Mouse (Mus musculus) urinary bladder, adult 18-20 months (tissue): ENCODE measurements around the gene Nxpe2.

Experiments used
- DNase-seq, 2 experiments: peaks; one replicate each; pipeline ENCODE4 v3.0.0; 2022; ENCODE audit warnings: low spot score in 2 of 2, mixed read lengths in 2 of 2

Gene Nxpe2

GRCm38 (mm10) chr9:48298983-48299382, 54.3 kb downstream of the Nxpe2 start:
- DNase-seq: no peak

GRCm38 (mm10) chr9:48294754-48295153, 58.5 kb downstream of the Nxpe2 start:
- no peak for DNase-seq

GRCm38 (mm10) chr9:48290281-48290680, 63.0 kb downstream of the Nxpe2 start:
- no peak for DNase-seq

- DNase-seq: no peak
Measured at GRCm38 (mm10) chr9:48284221-48284620, 69.0 kb downstream of the Nxpe2 start.

- DNase-seq: no peak
Measured at GRCm38 (mm10) chr9:48276831-48277230, 76.4 kb downstream of the Nxpe2 start.
